10 mouse cellular contexts compared by ENCODE assay signal in the genomic region with DNA sequence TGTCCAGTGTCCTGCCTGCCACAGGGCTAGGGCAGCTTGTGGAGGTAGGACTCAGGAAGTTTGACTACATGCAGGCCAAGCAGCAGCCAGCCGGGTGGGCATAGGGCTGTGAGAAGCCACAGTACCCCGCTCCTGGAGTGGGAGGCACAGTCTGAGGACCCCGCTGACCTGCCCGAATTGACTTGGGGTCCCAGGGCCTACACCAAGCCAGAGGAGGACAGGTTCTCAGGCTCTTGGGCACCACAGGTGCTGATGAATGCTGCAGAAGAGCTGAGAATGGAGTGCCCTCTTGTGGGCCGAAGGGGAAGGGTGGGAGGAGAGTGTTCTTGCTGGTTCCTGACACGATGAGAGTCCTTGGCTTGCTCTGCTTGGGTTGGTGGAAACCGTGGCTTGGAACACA. TPM values are rescaled to one million over a fixed set of nuclear protein-coding genes. Genes with fewer than 3 reads are reported as not detected.
DNase-seq lines count a peak whose midpoint lies in the region; ATAC-seq and TF ChIP-seq lines count a peak whose summit lies in the region.
"Had no signal": no experiment of that assay in that cellular context is flagged by ENCODE, and none has a peak within 500 bp of the region (broad histone marks: within the 10 kb centered on the region; RNA-seq: fewer than 3 reads in every experiment).

No protein-coding gene starts in this region.

- WGBS in intestine, postnatal 0 days = 52% methylated on average over 7 of the region's 7 CpGs
- WGBS in limb, embryonic 11.5 days = 58% methylated on average over 7 of the region's 7 CpGs

- peak; percentile 11 to 57 for DNase-seq in adrenal gland, adult (ENCODE audit: inconsistent age in 2 of 2, low spot score in 1 of 2)
- DNase-seq in adrenal gland, postnatal 4 days (ENCODE audit: low spot score in 2 of 2) = no peak
- DNase-seq in ovary, postnatal 36 days (ENCODE audit: low spot score) = peak; percentile 5
- DNase-seq in ovary, adult 18-20 months (ENCODE audit: low spot score) = no peak
- peak; percentile 34 for DNase-seq in limb, embryonic 11.5 days (ENCODE audit: low spot score)
- DNase-seq in urinary bladder, adult 2 months (ENCODE audit: low spot score) = no peak

- H3K4me2 ChIP-seq in intestine, postnatal 0 days (replicated peaks; ENCODE audit: low read depth) = no peak overlapping the region
- H3K4me2 ChIP-seq in limb, embryonic 11.5 days (ENCODE audit: low read depth, severe bottlenecking) = no peak overlapping the region
- H3K4me2 ChIP-seq: limb, embryonic 15.5 days had no signal

- peak; percentile 57 for TF ChIP-seq CTCF in intestine, postnatal 0 days (IDR thresholded peaks at IDR 0.05; ENCODE audit: low read depth)

- H3K27me3 ChIP-seq in intestine, postnatal 0 days (replicated peaks; ENCODE audit: control insufficient read depth, insufficient read depth, low read length) = no peaks in the 10 kb centered on the region
- no peaks in the 10 kb centered on the region for H3K27me3 ChIP-seq in limb, embryonic 11.5 days (ENCODE audit: control insufficient read depth, insufficient read depth, low read length)
- H3K27me3 ChIP-seq: limb, embryonic 15.5 days had no signal

- H3K9me3 ChIP-seq in intestine, postnatal 0 days (ENCODE audit: control insufficient read depth) = no peaks in the 10 kb centered on the region
- no peaks in the 10 kb centered on the region for H3K9me3 ChIP-seq in limb, embryonic 11.5 days (ENCODE audit: control insufficient read depth, low read length)
- H3K9me3 ChIP-seq: limb, embryonic 15.5 days had no signal

- H3K36me3 ChIP-seq in intestine, postnatal 0 days (ENCODE audit: control insufficient read depth, insufficient read depth) = no peaks in the 10 kb centered on the region
- no peaks in the 10 kb centered on the region for H3K36me3 ChIP-seq in limb, embryonic 11.5 days (ENCODE audit: control insufficient read depth, insufficient read depth, low read length)
- H3K36me3 ChIP-seq: limb, embryonic 15.5 days had no signal

- no peaks in the 10 kb centered on the region for H3K4me1 ChIP-seq in intestine, postnatal 0 days (replicated peaks; ENCODE audit: control insufficient read depth, insufficient read depth, low read length)
- H3K4me1 ChIP-seq in limb, embryonic 11.5 days (ENCODE audit: control insufficient read depth, insufficient read depth, low read length) = no peaks in the 10 kb centered on the region
- H3K4me1 ChIP-seq: limb, embryonic 15.5 days had no signal

- no peak overlapping the region for H3K4me3 ChIP-seq in intestine, postnatal 0 days (ENCODE audit: low read depth, low read length)
- H3K4me3 ChIP-seq in limb, embryonic 11.5 days (ENCODE audit: low read depth, low read length) = no peak overlapping the region
- H3K4me3 ChIP-seq: limb, embryonic 15.5 days had no signal

- no peak overlapping the region for H3K9ac ChIP-seq in intestine, postnatal 0 days (ENCODE audit: low read depth, low read length)
- no peak overlapping the region for H3K9ac ChIP-seq in limb, embryonic 11.5 days (ENCODE audit: low read length)
- H3K9ac ChIP-seq: limb, embryonic 15.5 days had no signal

- H3K27ac ChIP-seq in intestine, postnatal 0 days (ENCODE audit: low read depth, low read length) = no peak overlapping the region
- no peak overlapping the region for H3K27ac ChIP-seq in limb, embryonic 11.5 days (replicated peaks; ENCODE audit: low read depth, low read length)
- H3K27ac ChIP-seq: limb, embryonic 15.5 days had no signal

- no peak for ATAC-seq in intestine, postnatal 0 days
- no peak for ATAC-seq in limb, embryonic 11.5 days (ENCODE audit: insufficient number of reproducible peaks, low FRiP score, low TSS enrichment, low read depth)
- ATAC-seq in megakaryocyte progenitor cell, adult 5-6 weeks (replicated peaks; ENCODE audit: poor library complexity) = no peak

RNA-seq across cellular contexts. Expression of a gene that starts 39.8 kb away (rescaled TPM):
- total RNA-seq in adrenal gland, postnatal 4 days (2021) = not detected
- not detected in 2 replicates for polyA plus RNA-seq in intestine, postnatal 0 days (2015; fragmentation: Nextera tagmentation; extraction: Ambion mirVana)
- not detected in 2 replicates for polyA plus RNA-seq in limb, embryonic 11.5 days (2014; fragmentation: Nextera tagmentation; extraction: Ambion mirVana)
- total RNA-seq in megakaryocyte progenitor cell, adult 5-6 weeks (2015) = not detected in 2 replicates
- not detected in 2 replicates for total RNA-seq in megakaryocyte progenitor cell, adult 5-6 weeks (2017)
- polyA plus RNA-seq in urinary bladder, adult 2 months (2012; rRNA removed) = not detected in 2 replicates
- polyA plus RNA-seq: C2C12; limb, embryonic 15.5 days had no signal

Comparison
In these comparisons a context has a peak if more than half of its experiments do, and no peak if none do; other contexts are left out.
1. DNase-seq: peak in adrenal gland, adult (2 of 2), ovary, postnatal 36 days (single experiment) and limb, embryonic 11.5 days (single experiment); none in adrenal gland, postnatal 4 days (0 of 2), ovary, adult 18-20 months (single experiment) and urinary bladder, adult 2 months (single experiment).